Mouse (Mus musculus) lung, embryonic 15.5 days (tissue): ENCODE data around the gene Dlg1. TPM values are rescaled to one million over a fixed set of nuclear protein-coding genes. Genes with fewer than 3 reads are reported as not detected.

Source experiments
- ATAC-seq: fragments of 200-750 bp; cut with Nextera tagmentation; 2 replicates; pipeline ENCODE4 v1.8.0; 2017; ENCODE audit warnings: moderate number of reproducible peaks, borderline replicate concordance; ENCODE audit not compliant: low FRiP score, low TSS enrichment; ENCODE audit errors: extremely low read depth
- H3K27ac ChIP-seq: fragments of 300-500 bp; sonication (generic); 2 replicates; pipeline ENCODE4 v1.5.1; 2015; ENCODE audit warnings: moderate library complexity, mild to moderate bottlenecking, inconsistent platforms
- H3K27me3 ChIP-seq: fragments of 300-500 bp; sonication (generic); 2 replicates; pipeline ENCODE4 v1.6.1; 2015; ENCODE audit warnings: inconsistent platforms
- H3K36me3 ChIP-seq: fragments of 300-500 bp; sonication (generic); 2 replicates; pipeline ENCODE4 v1.6.1; 2015; ENCODE audit warnings: inconsistent platforms
- H3K4me1 ChIP-seq: fragments of 300-500 bp; sonication (generic); 2 replicates; pipeline ENCODE4 v1.6.1; 2015; ENCODE audit warnings: inconsistent platforms
- H3K4me2 ChIP-seq: fragments of 300-500 bp; sonication (generic); 2 replicates; pipeline ENCODE4 v1.6.1; 2015; ENCODE audit warnings: inconsistent platforms, mild to moderate bottlenecking, moderate library complexity
- H3K4me3 ChIP-seq: fragments of 300-500 bp; sonication (generic); 2 replicates; pipeline ENCODE4 v1.5.1; 2015; ENCODE audit warnings: mild to moderate bottlenecking, inconsistent platforms
- H3K9ac ChIP-seq: fragments of 300-500 bp; sonication (generic); 2 replicates; pipeline ENCODE4 v1.6.1; 2015; ENCODE audit warnings: inconsistent platforms
- H3K9me3 ChIP-seq: fragments of 300-500 bp; sonication (generic); 2 replicates; pipeline ENCODE4 v1.6.1; 2016; ENCODE audit warnings: inconsistent platforms
- WGBS: fragments of 180-500 bp; shearing (Covaris S2); methylation state at CpG from one replicate; pipeline ENCODE4 v1.1.7; 2015; 5-methylcytosine and 5-hydroxymethylcytosine counted together
- polyA plus RNA-seq: library from polyadenylated mRNA; unstranded; fragments of >200 nt; fragmentation: Nextera tagmentation; extraction: Ambion mirVana; gene quantifications from 2 replicates; pipeline ENCODE4 v1.2.1, GENCODE M21; 2015

The Dlg1 gene
- polyA plus RNA-seq, 1 experiment from 2014 or later, result 23.0 TPM

DNA sequence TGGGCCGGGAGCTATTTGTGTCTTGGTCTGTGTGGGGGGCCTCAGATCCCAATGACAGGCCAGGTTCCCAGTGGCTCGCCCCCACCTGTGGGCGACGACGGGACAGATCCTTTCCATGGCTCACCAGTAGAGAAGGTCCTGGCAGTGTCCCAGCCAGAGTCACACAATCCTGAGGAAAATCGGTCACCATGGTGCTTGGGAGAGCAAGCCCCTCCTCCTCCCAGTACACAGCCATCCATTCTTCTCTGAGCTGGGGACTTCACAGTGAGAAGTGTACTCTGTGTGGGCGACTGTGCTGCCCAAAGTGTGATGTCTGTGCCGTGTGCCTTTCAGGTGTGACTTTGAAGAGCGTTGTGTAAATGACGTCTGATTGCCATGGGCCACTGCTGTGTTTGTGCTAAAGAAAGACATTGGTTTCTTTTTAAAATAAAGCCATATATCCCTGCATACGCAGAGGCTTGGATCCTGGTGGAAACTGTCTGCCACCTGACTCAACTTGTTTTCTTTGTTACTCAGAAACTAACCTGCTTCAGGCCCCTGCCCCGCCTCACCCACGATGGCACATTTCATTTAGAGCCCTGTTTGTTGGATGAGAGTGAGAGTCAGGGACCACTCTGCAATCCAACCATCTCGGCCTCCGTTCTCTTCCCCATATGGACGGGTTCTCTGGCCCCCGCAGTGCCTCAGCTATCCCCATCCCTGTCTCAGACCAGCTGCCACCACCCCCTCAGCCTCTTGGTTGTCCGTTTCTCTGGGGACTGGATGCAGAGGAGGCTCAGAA, 235.5 kb downstream of the Dlg1 start:
- no peaks in the 10 kb centered on the region for H3K9me3 ChIP-seq
- no peaks in the 10 kb centered on the region for H3K27me3 ChIP-seq
- no peak for ATAC-seq
- no peak overlapping the region for H3K9ac ChIP-seq
- H3K4me2 ChIP-seq, result no peak overlapping the region
- peaks cover 8% of the 10 kb centered on the region for H3K4me1 ChIP-seq
- H3K4me3 ChIP-seq, result no peak overlapping the region
- H3K27ac ChIP-seq, result no peak overlapping the region
- no peaks in the 10 kb centered on the region for H3K36me3 ChIP-seq
- 71% methylated on average over 18 of the region's 18 CpGs for WGBS

DNA sequence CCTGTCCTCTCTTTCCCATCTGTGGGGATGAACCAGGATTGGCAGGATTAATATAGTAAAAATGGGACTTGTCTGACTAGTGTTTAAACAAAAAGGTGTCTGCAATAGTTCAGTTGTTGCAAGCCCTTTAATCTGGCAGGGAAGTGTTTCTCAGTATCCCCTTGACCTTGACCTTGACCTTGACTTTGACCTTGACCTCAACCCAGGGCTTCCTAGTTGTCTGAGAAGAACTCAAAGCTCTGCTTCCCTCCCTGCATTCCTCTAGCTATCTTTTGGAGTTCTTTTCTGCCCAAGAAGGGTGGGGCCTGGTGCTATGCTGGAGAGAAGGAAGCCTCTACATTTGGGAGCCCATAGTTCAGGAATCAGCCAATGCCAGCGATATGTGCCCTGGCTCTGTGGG, 238.6 kb downstream of the Dlg1 start:
- H3K27me3 ChIP-seq, result peaks cover 9% of the 10 kb centered on the region
- H3K4me1 ChIP-seq, result peaks cover 17% of the 10 kb centered on the region
- no peak for ATAC-seq
- WGBS, result 88% methylated on average over 1 of the region's 1 CpGs
- H3K9me3 ChIP-seq, result no peaks in the 10 kb centered on the region
- H3K27ac ChIP-seq, result no peak overlapping the region
- H3K36me3 ChIP-seq, result no peaks in the 10 kb centered on the region
- H3K4me3 ChIP-seq, result no peak overlapping the region
- no peak overlapping the region for H3K9ac ChIP-seq
- H3K4me2 ChIP-seq, result no peak overlapping the region

DNA sequence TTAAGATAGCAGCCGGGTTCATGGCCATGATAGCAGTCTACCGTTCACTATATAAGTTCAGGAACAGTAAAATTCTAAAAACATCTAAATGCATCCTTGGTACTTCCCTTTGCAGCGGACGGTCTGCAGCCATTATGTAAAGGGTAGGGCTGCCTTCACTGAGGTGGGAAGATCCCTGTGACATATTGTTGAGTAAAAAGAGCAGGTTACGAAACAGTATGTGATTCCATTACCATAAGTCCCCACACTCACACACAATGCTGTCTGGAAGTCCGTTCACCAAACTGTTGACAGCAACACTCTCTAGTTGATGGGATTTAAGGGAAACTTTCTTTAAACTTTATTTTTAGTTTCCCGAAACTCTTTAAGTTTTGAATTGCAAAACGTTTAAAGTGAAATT, 240.0 kb downstream of the Dlg1 start:
- Histone ChIP-seq H3K27me3 (peaks cover 9% of the 10 kb centered on the region), H3K4me2 (no peak overlapping the region), H3K4me1 (peaks cover 10% of the 10 kb centered on the region; the same call in 1 of the 2 replicates), H3K9me3 (no peaks in the 10 kb centered on the region), H3K36me3 (no peaks in the 10 kb centered on the region), H3K9ac (no peak overlapping the region), H3K27ac (no peak overlapping the region), H3K4me3 (no peak overlapping the region)
- 83% methylated on average over 8 of the region's 8 CpGs for WGBS
- ATAC-seq, result no peak

DNA sequence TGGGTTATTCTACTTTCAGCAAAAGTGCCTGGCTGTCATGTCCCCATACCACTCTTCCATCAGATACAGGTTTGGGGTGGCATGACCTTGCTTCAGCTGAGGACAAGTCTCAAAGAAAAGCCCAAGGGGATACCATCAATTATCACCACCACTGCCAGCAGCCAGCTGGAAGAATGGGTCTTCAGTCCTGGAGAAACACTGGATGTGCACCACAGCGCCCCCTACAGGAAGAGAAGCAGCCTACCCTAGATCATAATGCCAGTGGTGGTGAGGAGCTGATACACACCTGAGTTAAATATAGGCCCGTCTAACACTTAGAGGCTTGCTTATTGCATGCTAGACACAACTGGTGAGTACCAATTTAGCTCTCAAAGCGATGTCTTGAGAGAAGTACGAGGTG, 242.1 kb downstream of the Dlg1 start:
- peaks cover 9% of the 10 kb centered on the region for H3K27me3 ChIP-seq
- ATAC-seq, result no peak
- 71% methylated on average over 4 of the region's 4 CpGs for WGBS

DNA sequence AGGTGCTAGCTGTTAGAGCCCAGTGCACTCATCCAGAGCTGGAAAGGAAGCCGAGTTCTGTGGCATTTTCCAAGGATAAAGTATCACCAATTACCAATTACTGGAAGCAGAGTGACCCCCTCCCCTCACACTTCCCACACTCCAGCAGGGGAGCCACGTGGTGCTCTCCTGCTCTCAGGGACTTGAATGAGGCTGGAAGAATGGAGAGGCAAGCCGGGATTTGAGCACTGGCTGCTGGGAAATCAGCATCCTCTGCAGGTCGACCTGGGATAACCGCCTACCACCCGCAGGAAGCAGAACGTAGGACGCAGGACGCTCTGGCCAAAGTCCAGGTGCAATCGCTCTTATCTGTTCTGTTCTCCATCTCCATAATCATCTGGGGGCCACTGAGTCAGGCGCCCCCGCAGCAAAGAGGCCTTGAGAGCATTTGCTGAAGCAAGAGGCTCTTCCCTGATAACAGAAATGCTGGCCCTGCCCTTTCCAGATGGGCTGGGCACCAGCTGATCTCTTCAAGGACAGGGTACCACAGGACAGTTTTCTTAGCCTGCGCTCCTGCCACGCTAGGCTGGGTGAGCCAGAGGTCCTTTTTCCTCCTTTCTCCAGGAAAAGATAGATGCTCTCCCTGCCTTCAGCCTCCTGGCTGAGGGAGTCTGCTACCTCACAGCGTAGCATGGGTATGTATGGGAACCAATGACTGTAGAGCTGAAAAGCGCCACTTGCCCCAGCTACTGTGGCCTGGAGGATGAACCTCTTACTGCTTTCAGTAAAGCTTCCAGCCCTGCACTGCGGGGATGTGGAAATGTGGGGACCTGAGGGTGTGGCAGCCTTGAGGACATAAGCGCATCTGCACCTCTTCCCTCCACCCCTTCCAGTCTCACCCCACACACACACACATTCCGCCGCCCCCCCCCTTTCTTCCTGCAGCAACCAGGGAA, 242.9 kb downstream of the Dlg1 start:
- peaks cover 10% of the 10 kb centered on the region; the same call in 1 of the 2 replicates for H3K4me1 ChIP-seq
- H3K27me3 ChIP-seq, result peaks cover 9% of the 10 kb centered on the region
- no peaks in the 10 kb centered on the region for H3K36me3 ChIP-seq
- H3K4me3 ChIP-seq, result no peak overlapping the region
- H3K4me2 ChIP-seq, result peak overlapping the region; percentile 45
- no peak overlapping the region for H3K27ac ChIP-seq
- WGBS, result 38% methylated on average over 20 of the region's 20 CpGs
- ATAC-seq, result no peak
- H3K9ac ChIP-seq, result no peak overlapping the region
- no peaks in the 10 kb centered on the region for H3K9me3 ChIP-seq

More for the DNA sequence above, 242.1 kb downstream of the Dlg1 start:
- Histone ChIP-seq H3K9me3 (no peaks in the 10 kb centered on the region), H3K27ac (no peak overlapping the region), H3K9ac (no peak overlapping the region), H3K4me1 (peaks cover 10% of the 10 kb centered on the region; the same call in 1 of the 2 replicates), H3K4me2 (no peak overlapping the region), H3K36me3 (no peaks in the 10 kb centered on the region), H3K4me3 (no peak overlapping the region)

DNA sequence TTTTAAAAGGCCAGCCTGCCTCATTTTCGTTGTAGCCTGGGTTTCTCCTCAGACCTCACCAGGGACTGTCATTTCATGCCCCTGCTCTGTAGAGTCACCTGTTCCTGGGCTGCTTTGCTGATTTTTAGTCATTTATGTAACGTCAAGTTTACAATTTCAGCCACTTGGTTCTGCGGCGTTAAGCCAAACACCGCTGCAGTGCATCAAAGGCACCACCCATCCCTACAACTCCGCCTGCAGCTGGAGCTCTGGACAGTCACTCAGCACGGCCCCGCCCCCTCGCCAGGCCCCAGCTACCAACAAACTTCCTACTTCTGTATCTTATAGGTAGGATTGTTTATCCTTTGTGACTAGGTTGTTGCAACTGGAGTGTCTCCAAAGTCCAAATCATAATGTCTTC, 243.7 kb downstream of the Dlg1 start:
- Histone ChIP-seq H3K36me3 (no peaks in the 10 kb centered on the region), H3K4me2 (peak overlapping the region; percentile 45), H3K9me3 (no peaks in the 10 kb centered on the region), H3K4me3 (peak overlapping the region; percentile 14; the same call in 1 of the 2 replicates), H3K27ac (no peak overlapping the region), H3K9ac (no peak overlapping the region), H3K27me3 (peaks cover 9% of the 10 kb centered on the region), H3K4me1 (peaks cover 10% of the 10 kb centered on the region; the same call in 1 of the 2 replicates)
- ATAC-seq, result no peak
- 8% methylated on average over 9 of the region's 9 CpGs for WGBS

DNA sequence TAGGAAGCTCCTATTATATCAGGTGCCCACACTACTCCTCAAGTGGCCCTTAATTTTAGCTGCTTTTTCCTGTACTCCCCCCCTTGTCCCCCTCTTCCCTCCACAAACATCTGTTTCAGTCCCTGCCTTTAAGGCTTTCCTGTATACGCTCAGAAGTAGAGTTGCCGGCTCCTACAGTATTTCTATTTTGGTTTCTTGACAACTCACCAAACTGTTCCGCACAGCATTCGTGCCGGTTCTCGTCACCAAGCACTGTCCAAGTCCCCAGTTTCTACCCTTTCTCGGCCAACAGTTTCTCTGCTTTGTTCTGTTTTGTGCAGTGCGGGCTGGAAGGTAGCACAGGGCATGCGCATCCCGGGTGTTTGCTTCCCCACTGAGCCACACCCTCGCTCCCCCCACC, 245.7 kb downstream of the Dlg1 start:
- no peak for ATAC-seq
- Histone ChIP-seq H3K4me3 (no peak overlapping the region), H3K9ac (no peak overlapping the region), H3K9me3 (no peaks in the 10 kb centered on the region), H3K36me3 (no peaks in the 10 kb centered on the region), H3K27me3 (peaks cover 9% of the 10 kb centered on the region), H3K4me1 (peaks cover 10% of the 10 kb centered on the region; the same call in 1 of the 2 replicates), H3K27ac (no peak overlapping the region), H3K4me2 (peak overlapping the region; percentile 29)
- WGBS, result 56% methylated on average over 11 of the region's 11 CpGs

DNA sequence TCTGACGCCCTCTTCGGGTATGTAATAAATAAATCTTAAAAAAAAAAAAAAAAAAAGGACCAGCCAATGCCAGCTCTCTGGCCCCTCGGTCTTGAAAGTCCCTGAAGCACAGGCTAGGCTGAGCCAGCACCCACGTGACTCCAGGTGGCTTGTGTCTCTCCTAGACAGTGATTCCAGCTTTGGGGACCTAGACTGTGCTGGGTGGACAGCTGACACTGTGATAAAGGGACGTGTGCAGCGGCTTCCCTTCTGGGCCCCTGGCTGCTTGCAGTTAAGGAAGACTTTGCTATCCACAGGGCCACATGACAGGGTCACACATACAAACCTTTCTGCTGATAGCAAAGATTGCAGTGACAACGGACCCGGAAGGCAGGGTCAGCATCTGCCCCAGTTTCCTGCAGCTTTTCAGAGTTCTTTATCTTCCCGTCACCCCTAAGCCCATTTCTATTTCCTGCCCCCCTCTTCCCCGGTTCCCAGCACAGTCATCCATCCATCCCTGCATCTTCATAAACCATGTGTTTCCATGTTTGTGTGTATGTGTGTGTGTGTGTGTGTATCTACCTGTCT, 247.1 kb downstream of the Dlg1 start:
- Histone ChIP-seq H3K36me3 (no peaks in the 10 kb centered on the region), H3K4me1 (peaks cover 10% of the 10 kb centered on the region; the same call in 1 of the 2 replicates), H3K27ac (no peak overlapping the region), H3K27me3 (peaks cover 9% of the 10 kb centered on the region), H3K9ac (no peak overlapping the region), H3K4me2 (no peak overlapping the region), H3K9me3 (no peaks in the 10 kb centered on the region), H3K4me3 (no peak overlapping the region)
- ATAC-seq, result no peak
- 41% methylated on average over 10 of the region's 10 CpGs for WGBS

DNA sequence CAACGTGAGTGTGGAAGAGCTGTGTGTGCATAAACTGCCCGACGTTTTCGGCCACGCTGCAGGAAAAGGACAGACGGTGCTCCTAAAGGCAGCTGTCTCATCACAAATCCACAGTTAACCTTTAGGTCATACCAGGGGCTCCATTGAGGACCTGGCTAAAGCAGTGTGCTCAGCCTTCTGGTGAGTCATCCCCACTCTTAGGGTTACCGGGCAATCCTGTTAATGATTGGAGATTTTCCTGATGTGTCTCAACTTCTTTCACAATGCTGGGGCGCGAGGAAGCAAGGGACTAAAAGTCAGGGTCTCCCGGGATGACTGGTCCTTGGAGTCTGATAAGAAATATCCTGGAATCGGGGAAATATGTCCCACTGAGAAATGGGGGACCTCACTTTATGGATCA, 254.5 kb downstream of the Dlg1 start:
- Histone ChIP-seq H3K9me3 (no peaks in the 10 kb centered on the region), H3K27me3 (no peaks in the 10 kb centered on the region), H3K36me3 (no peaks in the 10 kb centered on the region), H3K4me2 (peak overlapping the region; percentile 44), H3K27ac (no peak overlapping the region), H3K4me1 (peaks cover 4% of the 10 kb centered on the region; the same call in 1 of the 2 replicates), H3K9ac (0 out of 2 replicates have a peak overlapping the region, but pooled peaks have one; percentile 29), H3K4me3 (no peak overlapping the region)
- ATAC-seq, result no peak
- WGBS, result 46% methylated on average over 11 of the region's 11 CpGs

DNA sequence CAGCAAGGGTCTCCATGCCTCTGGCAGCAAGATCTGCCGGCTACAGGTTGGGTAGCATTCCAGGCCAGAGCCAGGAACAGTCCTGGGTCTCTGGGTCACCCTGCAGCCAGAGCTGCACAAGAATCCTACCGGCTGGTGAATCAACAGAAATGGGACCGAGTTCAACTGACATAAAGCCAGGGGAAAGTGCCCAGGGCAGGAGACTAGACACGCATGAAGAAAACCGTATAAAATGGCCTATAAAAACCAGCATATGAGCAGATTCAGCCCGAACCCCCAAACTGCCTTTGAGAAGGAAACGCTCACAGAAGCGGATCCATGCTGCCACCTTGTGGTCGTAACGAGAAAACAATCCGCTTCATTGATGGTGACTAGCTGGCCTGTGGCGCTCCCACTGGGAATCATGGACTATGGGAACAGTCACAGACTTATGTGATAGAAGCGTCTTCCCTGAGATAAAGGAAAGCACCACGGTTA, 255.0 kb downstream of the Dlg1 start:
- Histone ChIP-seq H3K4me1 (peaks cover 4% of the 10 kb centered on the region; the same call in 1 of the 2 replicates), H3K4me2 (peak overlapping the region; percentile 44), H3K9ac (peak overlapping the region; percentile 29; the same call in 1 of the 2 replicates), H3K9me3 (no peaks in the 10 kb centered on the region), H3K36me3 (no peaks in the 10 kb centered on the region), H3K27ac (no peak overlapping the region), H3K27me3 (no peaks in the 10 kb centered on the region), H3K4me3 (no peak overlapping the region; the same call in 1 of the 2 replicates)
- WGBS, result 3% methylated on average over 14 of the region's 14 CpGs
- peak; percentile 42; the same call in 1 of the 2 replicates for ATAC-seq

DNA sequence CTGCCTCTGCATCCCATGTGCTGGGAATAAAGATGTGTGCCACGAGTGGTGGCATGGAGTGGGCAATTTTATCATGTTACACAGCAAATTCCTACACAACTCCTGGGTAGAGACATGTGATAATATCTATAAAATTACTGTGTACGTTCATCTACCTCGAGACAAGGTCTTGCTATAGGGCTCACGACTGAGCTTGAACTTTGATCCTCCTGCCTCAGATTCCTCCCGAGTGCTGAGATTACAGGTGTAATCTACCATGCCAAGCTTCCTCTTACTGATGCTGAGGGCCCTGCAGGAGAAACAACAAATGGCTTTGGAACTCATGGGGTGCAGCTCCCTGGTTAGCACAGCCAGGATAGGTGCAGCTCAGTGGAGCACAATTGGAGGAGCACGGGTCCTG, 261.1 kb downstream of the Dlg1 start:
- Histone ChIP-seq H3K4me1 (no peaks in the 10 kb centered on the region), H3K4me3 (no peak overlapping the region), H3K36me3 (no peaks in the 10 kb centered on the region), H3K4me2 (no peak overlapping the region), H3K27me3 (no peaks in the 10 kb centered on the region), H3K9ac (no peak overlapping the region), H3K9me3 (no peaks in the 10 kb centered on the region), H3K27ac (no peak overlapping the region)
- 78% methylated on average over 6 of the region's 6 CpGs for WGBS
- ATAC-seq, result no peak
